Mouse (Mus musculus) hindbrain, embryonic 16.5 days (tissue): ENCODE measurements around the gene Large1. TPM values are rescaled to one million over a fixed set of nuclear protein-coding genes. Genes with fewer than 3 reads are reported as not detected.
"Not testable (repeated sequence)": the region's sequence is repeated elsewhere in the genome, so short reads cannot be mapped to it uniquely, and the experiment has no call there.

Experiments
- ATAC-seq: fragments of 200-750 bp; cut with Nextera tagmentation; 2 replicates; pipeline ENCODE4 v1.8.0; 2017; ENCODE audit warnings: moderate TSS enrichment, moderate library complexity
- H3K27ac ChIP-seq: fragments of 300-500 bp; sonication (generic); 2 replicates; pipeline ENCODE4 v1.5.1; 2014; ENCODE audit warnings: low read depth, mild to moderate bottlenecking, control low read depth, low read length, moderate library complexity
- H3K27me3 ChIP-seq: fragments of 300-500 bp; sonication (generic); replicated peaks from 2 replicates; pipeline ENCODE4 v1.6.1; 2014; ENCODE audit warnings: low read length; ENCODE audit not compliant: control insufficient read depth, insufficient read depth
- H3K36me3 ChIP-seq: fragments of 300-500 bp; sonication (generic); 2 replicates; pipeline ENCODE4 v1.6.1; 2014; ENCODE audit warnings: mild to moderate bottlenecking, low read length, moderate library complexity, mixed read lengths; ENCODE audit not compliant: control insufficient read depth, insufficient read depth
- H3K4me1 ChIP-seq: fragments of 300-500 bp; sonication (generic); 2 replicates; pipeline ENCODE4 v1.6.1; 2014; ENCODE audit warnings: low read depth, low read length; ENCODE audit not compliant: control insufficient read depth, insufficient read depth
- H3K4me2 ChIP-seq: fragments of 300-500 bp; sonication (generic); 2 replicates; pipeline ENCODE4 v1.6.1; 2014; ENCODE audit warnings: mild to moderate bottlenecking, low read length, control low read depth, moderate library complexity
- H3K4me3 ChIP-seq: fragments of 300-500 bp; sonication (generic); 2 replicates; pipeline ENCODE4 v1.5.1; 2014; ENCODE audit warnings: mild to moderate bottlenecking, low read length, control low read depth, moderate library complexity
- H3K9ac ChIP-seq: fragments of 300-500 bp; sonication (generic); 2 replicates; pipeline ENCODE4 v1.6.1; 2014; ENCODE audit warnings: low read depth, mild to moderate bottlenecking, control low read depth, low read length, moderate library complexity
- H3K9me3 ChIP-seq: fragments of 300-500 bp; sonication (generic); 2 replicates; pipeline ENCODE4 v1.6.1; 2014; ENCODE audit warnings: mild to moderate bottlenecking, low read length, moderate library complexity; ENCODE audit not compliant: control insufficient read depth
- WGBS: fragments of 180-500 bp; shearing (Covaris S2); extraction: QIAGEN DNeasy Blood & Tissue Kit; methylation state at CpG from one replicate; pipeline ENCODE4 v1.1.7; 2014; 5-methylcytosine and 5-hydroxymethylcytosine counted together
- polyA plus RNA-seq: library from polyadenylated mRNA; unstranded; fragments of >200 nt; fragmentation: Nextera tagmentation; extraction: Ambion mirVana; gene quantifications from 2 replicates; pipeline ENCODE4 v1.2.1, GENCODE M21; 2015

The Large1 gene
- polyA plus RNA-seq, 1 experiment from 2014 or later = 16.3 TPM

GRCm38 (mm10) chr8:73342761-73343395 lies 10.5 kb downstream of the Large1 start:
- Histone ChIP-seq H3K27me3 (no peaks in the 10 kb centered on the region), H3K4me3 (no peak overlapping the region), H3K27ac (no peak overlapping the region), H3K9ac (no peak overlapping the region), H3K36me3 (no peaks in the 10 kb centered on the region), H3K9me3 (no peaks in the 10 kb centered on the region), H3K4me1 (no peaks in the 10 kb centered on the region), H3K4me2 (no peak overlapping the region)
- WGBS = 84% methylated on average over 3 of the region's 3 CpGs
- no peak for ATAC-seq

- no peaks in the 10 kb centered on the region; the same call in 1 of the 2 replicates for H3K36me3 ChIP-seq
- no peaks in the 10 kb centered on the region for H3K4me1 ChIP-seq
- no peaks in the 10 kb centered on the region for H3K9me3 ChIP-seq
- no peak overlapping the region for H3K9ac ChIP-seq
- H3K27ac ChIP-seq = no peak overlapping the region
- no peaks in the 10 kb centered on the region for H3K27me3 ChIP-seq
- ATAC-seq = no peak
- H3K4me2 ChIP-seq = no peak overlapping the region
- no peak overlapping the region for H3K4me3 ChIP-seq
- WGBS = 92% methylated on average over 1 of the region's 1 CpGs
Measured at GRCm38 (mm10) chr8:73336845-73337244, 16.5 kb downstream of the Large1 start.

GRCm38 (mm10) chr8:73329131-73329530 lies 24.2 kb downstream of the Large1 start:
- no peaks in the 10 kb centered on the region for H3K9me3 ChIP-seq
- no peak overlapping the region for H3K27ac ChIP-seq
- H3K27me3 ChIP-seq = no peaks in the 10 kb centered on the region
- no peak overlapping the region for H3K4me2 ChIP-seq
- H3K36me3 ChIP-seq = no peaks in the 10 kb centered on the region; the same call in 1 of the 2 replicates
- no peak for ATAC-seq
- WGBS = 86% methylated on average over 5 of the region's 5 CpGs
- H3K4me1 ChIP-seq = peaks cover 4% of the 10 kb centered on the region
- no peak overlapping the region for H3K4me3 ChIP-seq
- no peak overlapping the region for H3K9ac ChIP-seq

GRCm38 (mm10) chr8:73328056-73328455 lies 25.3 kb downstream of the Large1 start:
- H3K27ac ChIP-seq = no peak overlapping the region
- no peak overlapping the region for H3K4me3 ChIP-seq
- 57% methylated on average over 3 of the region's 3 CpGs for WGBS
- H3K9ac ChIP-seq = no peak overlapping the region
- H3K36me3 ChIP-seq = no peaks in the 10 kb centered on the region; the same call in 1 of the 2 replicates
- ATAC-seq = 0 out of 2 replicates have a peak, but pooled peaks have one; percentile 19
- no peaks in the 10 kb centered on the region for H3K27me3 ChIP-seq
- no peaks in the 10 kb centered on the region for H3K9me3 ChIP-seq
- H3K4me2 ChIP-seq = no peak overlapping the region
- H3K4me1 ChIP-seq = peaks cover 4% of the 10 kb centered on the region

- WGBS = 56% methylated on average over 4 of the region's 4 CpGs
- ATAC-seq = peak; percentile 54
Measured at GRCm38 (mm10) chr8:73324667-73325066, 28.7 kb downstream of the Large1 start.

GRCm38 (mm10) chr8:73323591-73323990 lies 29.7 kb downstream of the Large1 start:
- Histone ChIP-seq H3K27ac (no peak overlapping the region), H3K9me3 (no peaks in the 10 kb centered on the region), H3K36me3 (no peaks in the 10 kb centered on the region), H3K27me3 (no peaks in the 10 kb centered on the region), H3K9ac (no peak overlapping the region), H3K4me3 (no peak overlapping the region), H3K4me2 (no peak overlapping the region), H3K4me1 (peaks cover 4% of the 10 kb centered on the region)
- no peak for ATAC-seq
- WGBS = 100% methylated on average over 1 of the region's 1 CpGs

More at GRCm38 (mm10) chr8:73324667-73325066, 28.7 kb downstream of the Large1 start:
- H3K36me3 ChIP-seq = no peaks in the 10 kb centered on the region
- H3K4me2 ChIP-seq = no peak overlapping the region
- no peak overlapping the region for H3K27ac ChIP-seq
- H3K4me3 ChIP-seq = no peak overlapping the region
- no peaks in the 10 kb centered on the region for H3K9me3 ChIP-seq
- H3K27me3 ChIP-seq = no peaks in the 10 kb centered on the region
- H3K4me1 ChIP-seq = peaks cover 4% of the 10 kb centered on the region
- no peak overlapping the region for H3K9ac ChIP-seq

- 0 out of 2 replicates have a peak, but pooled peaks have one; percentile 52 for ATAC-seq
- H3K36me3 ChIP-seq, H3K4me3 ChIP-seq, H3K27me3 ChIP-seq, H3K9me3 ChIP-seq, H3K9ac ChIP-seq, H3K27ac ChIP-seq, H3K4me1 ChIP-seq, H3K4me2 ChIP-seq: not testable (repeated sequence)
- WGBS = 86% methylated on average over 1 of the region's 3 CpGs
Measured at GRCm38 (mm10) chr8:73319500-73319899, 33.8 kb downstream of the Large1 start.

GRCm38 (mm10) chr8:73313911-73314310 lies 39.4 kb downstream of the Large1 start:
- Histone ChIP-seq H3K27ac (no peak overlapping the region), H3K4me2 (no peak overlapping the region), H3K27me3 (no peaks in the 10 kb centered on the region), H3K4me1 (no peaks in the 10 kb centered on the region), H3K36me3 (no peaks in the 10 kb centered on the region), H3K9ac (no peak overlapping the region), H3K9me3 (no peaks in the 10 kb centered on the region), H3K4me3 (no peak overlapping the region)
- WGBS = 90% methylated on average over 2 of the region's 2 CpGs
- no peak for ATAC-seq

GRCm38 (mm10) chr8:73312714-73313607 lies 40.4 kb downstream of the Large1 start:
- 80% methylated on average over 8 of the region's 8 CpGs for WGBS
- Histone ChIP-seq H3K36me3 (no peaks in the 10 kb centered on the region), H3K9ac (no peak overlapping the region), H3K9me3 (no peaks in the 10 kb centered on the region), H3K27me3 (no peaks in the 10 kb centered on the region), H3K4me1 (no peaks in the 10 kb centered on the region), H3K4me2 (no peak overlapping the region), H3K27ac (no peak overlapping the region), H3K4me3 (no peak overlapping the region)
- 0 out of 2 replicates have a peak, but pooled peaks have one; percentile 24 for ATAC-seq
